In genomic region chrX:160748653-160749052, GRCm38 (mm10) we compare ENCODE assay signal across 34 mouse cellular contexts. TPM values are rescaled to one million over a fixed set of nuclear protein-coding genes. Genes with fewer than 3 reads are reported as not detected.
"Had no signal": no experiment of that assay in that cellular context is flagged by ENCODE, and none has a peak within 500 bp of the region (broad histone marks: within the 10 kb centered on the region; RNA-seq: fewer than 3 reads in every experiment).

No protein-coding gene starts in this region.

- H3K4me2 ChIP-seq: heart, embryonic 11.5 days; heart, embryonic 13.5 days; heart, embryonic 15.5 days; hindbrain, embryonic 12.5 days; hindbrain, embryonic 14.5 days; limb, embryonic 12.5 days; liver, embryonic 11.5 days; liver, embryonic 13.5 days; liver, embryonic 15.5 days had no signal

- H3K27ac ChIP-seq: heart, adult 2 months; heart, embryonic 13.5 days; heart, embryonic 15.5 days; hindbrain, embryonic 10.5 days; hindbrain, embryonic 12.5 days; hindbrain, embryonic 14.5 days; hindbrain, postnatal 0 days; layer of hippocampus, adult 2 months; left cerebral cortex, adult 2 months; limb, embryonic 10.5 days; limb, embryonic 12.5 days; liver, embryonic 13.5 days; liver, embryonic 15.5 days had no signal

- H3K36me3 ChIP-seq: heart, embryonic 13.5 days; heart, embryonic 15.5 days; hindbrain, embryonic 10.5 days; hindbrain, embryonic 12.5 days; limb, embryonic 10.5 days; limb, embryonic 12.5 days; liver, embryonic 13.5 days; liver, embryonic 15.5 days had no signal

- DNase-seq: gastrocnemius, postnatal 14 days; gastrocnemius, postnatal 36 days; heart, adult 11 months; heart, adult 2 months; heart, postnatal 4 days; kidney, adult 18-20 months; kidney, adult 8-10 months; kidney, postnatal 10 days; kidney, postnatal 25 days; kidney, postnatal 4 days; liver; liver, embryonic 13.5 days had no signal

- H3K4me3 ChIP-seq: heart, adult 2 months; heart, embryonic 13.5 days; heart, embryonic 15.5 days; hindbrain, embryonic 10.5 days; hindbrain, embryonic 12.5 days; layer of hippocampus, adult 2 months; left cerebral cortex, adult 2 months; limb, embryonic 10.5 days; limb, embryonic 12.5 days; liver, embryonic 13.5 days; liver, embryonic 15.5 days had no signal

- H3K9ac ChIP-seq: heart, embryonic 13.5 days; heart, embryonic 15.5 days; hindbrain, embryonic 12.5 days; hindbrain, embryonic 14.5 days; limb, embryonic 12.5 days; liver, embryonic 13.5 days; liver, embryonic 15.5 days had no signal

- H3K9me3 ChIP-seq: heart, embryonic 13.5 days; heart, embryonic 15.5 days; hindbrain, embryonic 10.5 days; hindbrain, embryonic 12.5 days; limb, embryonic 10.5 days; limb, embryonic 12.5 days; liver, embryonic 13.5 days; liver, embryonic 15.5 days had no signal

- H3K27me3 ChIP-seq: heart, embryonic 13.5 days; heart, embryonic 15.5 days; liver, embryonic 13.5 days; liver, embryonic 15.5 days had no signal

- ATAC-seq: hindbrain, postnatal 0 days had no signal

- H3K4me1 ChIP-seq: heart, embryonic 13.5 days; heart, embryonic 15.5 days; hindbrain, embryonic 10.5 days; hindbrain, embryonic 12.5 days; limb, embryonic 10.5 days; limb, embryonic 12.5 days; liver, embryonic 13.5 days; liver, embryonic 15.5 days had no signal

RNA-seq across cellular contexts. Expression of gene Ppef1, which starts 13.1 kb away (rescaled TPM):
- total RNA-seq: gastrocnemius, adult 18-20 months; gastrocnemius, adult 8-10 months; gastrocnemius, postnatal 14 days; gastrocnemius, postnatal 36 days; heart, adult 2 months; heart, postnatal 25 days had no signal
- polyA plus RNA-seq: gonadal fat pad, adult 2 months; heart, embryonic 11.5 days; heart, embryonic 13.5 days; heart, postnatal 0 days; hindbrain, embryonic 10.5 days; intestine, embryonic 14.5 days; kidney, embryonic 14.5 days; limb, embryonic 10.5 days; liver, embryonic 11.5 days; liver, embryonic 15.5 days had no signal

RNA-seq across cellular contexts. Expression of gene Rs1, which starts 19.2 kb away (rescaled TPM):
- total RNA-seq: gastrocnemius, adult 18-20 months; hindbrain, postnatal 0 days; left cerebral cortex, postnatal 14 days had no signal
- polyA plus RNA-seq: gonadal fat pad, adult 2 months; heart, embryonic 11.5 days; heart, embryonic 13.5 days; heart, embryonic 15.5 days; hindbrain, embryonic 10.5 days; hindbrain, postnatal 0 days; kidney, embryonic 16.5 days; limb, embryonic 10.5 days; limb, embryonic 12.5 days; liver, embryonic 11.5 days; liver, embryonic 13.5 days; liver, embryonic 15.5 days had no signal
